Mouse (Mus musculus) ES-E14 (cell line): ENCODE measurements around the gene Ren1. TPM values are rescaled to one million over a fixed set of nuclear protein-coding genes. Genes with fewer than 3 reads are reported as not detected.

ENCODE experiments used
- DNase-seq: peaks from one replicate; pipeline ENCODE4 v3.0.0-alpha.2; 2013; ENCODE audit warnings: low read depth, low spot score
- H3K27ac ChIP-seq: 2 replicates; pipeline ENCODE4 v1.5.1; 2012; ENCODE audit warnings: low read depth, mild to moderate bottlenecking, low read length, moderate library complexity, mixed read lengths; ENCODE audit not compliant: poor library complexity, insufficient read depth, severe bottlenecking
- H3K36me3 ChIP-seq: 2 replicates; pipeline ENCODE4 v1.6.1; 2012; ENCODE audit warnings: mild to moderate bottlenecking, low read length, moderate library complexity, mixed read lengths; ENCODE audit not compliant: control insufficient read depth, poor library complexity, insufficient read depth, severe bottlenecking
- H3K4me1 ChIP-seq, 2 experiments: fragments of 150-350 bp in 1 of 2; sonication (generic) in 1 of 2; 2 replicates each; pipeline ENCODE4 v1.6.1; 2012; ENCODE audit warnings: low read length in 2 of 2, mild to moderate bottlenecking in 1 of 2, mixed read lengths in 1 of 2; ENCODE audit not compliant: control insufficient read depth in 2 of 2, insufficient read depth in 2 of 2, poor library complexity in 1 of 2
- H3K4me3 ChIP-seq, 2 experiments: fragments of 150-350 bp in 1 of 2; sonication (generic) in 1 of 2; 2 replicates each; pipeline ENCODE4 v1.5.1; 2012; ENCODE audit warnings: low read length in 2 of 2, low read depth in 1 of 2, mild to moderate bottlenecking in 1 of 2, mixed read lengths in 1 of 2; ENCODE audit not compliant: insufficient read depth in 1 of 2, poor library complexity in 1 of 2, severe bottlenecking in 1 of 2
- H3K9ac ChIP-seq: 2 replicates; pipeline ENCODE4 v1.6.1; 2012; ENCODE audit warnings: low read depth, mild to moderate bottlenecking, low read length, mixed read lengths; ENCODE audit not compliant: poor library complexity, insufficient read depth, severe bottlenecking
- H3K9me3 ChIP-seq: fragments of 150-350 bp; sonication (generic); 2 replicates; pipeline ENCODE4 v1.6.1; 2012; ENCODE audit warnings: low read depth, mild to moderate bottlenecking, low read length; ENCODE audit not compliant: control insufficient read depth, insufficient read depth
- CHD2 ChIP-seq: IDR thresholded peaks from 2 replicates; pipeline ENCODE4 v1.6.1; 2014; ENCODE audit warnings: mild to moderate bottlenecking, low read depth, low read length, inconsistent platforms
- HCFC1 ChIP-seq: IDR thresholded peaks from 2 replicates; pipeline ENCODE4 v1.6.1; 2012; ENCODE audit warnings: low read length, inconsistent platforms, borderline replicate concordance; ENCODE audit not compliant: insufficient read depth
- MAFK ChIP-seq: IDR thresholded peaks from 2 replicates; pipeline ENCODE4 v1.6.1; 2014; ENCODE audit warnings: mild to moderate bottlenecking, low read depth, low read length, inconsistent platforms; ENCODE audit not compliant: insufficient read depth
- ZC3H11A ChIP-seq: IDR thresholded peaks from 2 replicates; pipeline ENCODE4 v1.6.1; 2012; ENCODE audit warnings: low read depth, mild to moderate bottlenecking, inconsistent platforms, low read length, borderline replicate concordance
- ZNF384 ChIP-seq: IDR thresholded peaks from 2 replicates; pipeline ENCODE4 v1.6.1; 2012; ENCODE audit warnings: low read depth, low read length, inconsistent platforms
- in situ Hi-C, 2 experiments: fragments of 600-800 bp; cut with MboI; formaldehyde crosslinking; loops; one replicate each; pipeline ENCODE4 v1.15.1; 2025; ENCODE audit warnings: low sequenced_read_pairs in 2 of 2, inconsistent platforms in 1 of 2; ENCODE audit not compliant: unreplicated experiment in 2 of 2
- total RNA-seq: library from RNA; depleted of rRNA; stranded (reverse); fragments of 300-350 nt; gene quantifications from 2 replicates; pipeline ENCODE4 v1.2.3, GENCODE M21; 2012

Ren1 gene
- total RNA-seq, 1 experiment = 0.67 TPM

- no peak overlapping the region for H3K27ac ChIP-seq
These were observed 33.2 kb upstream of the Ren1 start for GRCm38 (mm10) chr1:133317149-133317548.

GRCm38 (mm10) chr1:133321267-133321925, 28.9 kb upstream of the Ren1 start, which contains the start of gene Kiss1:
Gene Kiss1, plus strand, starts transcription at chr1:133321875.
- H3K36me3 ChIP-seq = no peaks in the 10 kb centered on the region
- H3K4me3 ChIP-seq = no peak within 1 kb of the TSS
- DNase-seq = no peak
- TF ChIP-seq HCFC1 (no peak), ZC3H11A (no peak), ZNF384 (no peak), CHD2 (no peak), MAFK (no peak)
- no peak within 1 kb of the TSS for H3K9ac ChIP-seq
- no peak within 1 kb of the TSS for H3K27ac ChIP-seq
- in situ Hi-C loops = no loop called here
- peaks cover 2 to 5% of the 10 kb centered on the region in 2 experiments; a peak in 2 of 4 replicates for H3K4me1 ChIP-seq
- H3K9me3 ChIP-seq = no peaks in the 10 kb centered on the region

More at GRCm38 (mm10) chr1:133317149-133317548, 33.2 kb upstream of the Ren1 start:
- no peaks in the 10 kb centered on the region for H3K36me3 ChIP-seq
- in situ Hi-C loops = loop anchor here in 1 of 2 experiments (5.0 kb wide), 1 partner anchor 35 kb away; the partner anchor contains the start of gene Ren1
- DNase-seq = no peak
- H3K4me1 ChIP-seq = peaks cover 0 to 4% of the 10 kb centered on the region in 2 experiments; a peak in 1 of 4 replicates
- no peaks in the 10 kb centered on the region for H3K9me3 ChIP-seq
- H3K9ac ChIP-seq = no peak overlapping the region
- no peak overlapping the region for H3K4me3 ChIP-seq
- TF ChIP-seq ZNF384 (no peak), ZC3H11A (no peak), HCFC1 (no peak), CHD2 (no peak), MAFK (no peak)

GRCm38 (mm10) chr1:133323333-133323732, 27.0 kb upstream of the Ren1 start:
- DNase-seq = no peak
- Histone ChIP-seq H3K27ac (no peak overlapping the region), H3K9me3 (no peaks in the 10 kb centered on the region), H3K36me3 (no peaks in the 10 kb centered on the region), H3K4me1 (peaks cover 2 to 5% of the 10 kb centered on the region in 2 experiments; a peak in 2 of 4 replicates), H3K4me3 (no peak overlapping the region), H3K9ac (no peak overlapping the region)
- TF ChIP-seq ZC3H11A = no peak
- no peak for TF ChIP-seq MAFK
- no peak for TF ChIP-seq CHD2
- TF ChIP-seq HCFC1 = no peak
- no peak for TF ChIP-seq ZNF384
- in situ Hi-C loops = no loop called here

GRCm38 (mm10) chr1:133325951-133326350, 24.4 kb upstream of the Ren1 start:
- H3K9me3 ChIP-seq = no peaks in the 10 kb centered on the region
- no peak overlapping the region for H3K9ac ChIP-seq
- no peak overlapping the region for H3K27ac ChIP-seq
- no peak overlapping the region for H3K4me3 ChIP-seq
- no peak for TF ChIP-seq MAFK
- TF ChIP-seq ZC3H11A = no peak
- no peak for TF ChIP-seq HCFC1
- no peak for TF ChIP-seq CHD2
- TF ChIP-seq ZNF384 = no peak
- no peaks in the 10 kb centered on the region for H3K36me3 ChIP-seq
- peaks cover 2 to 5% of the 10 kb centered on the region in 2 experiments; a peak in 2 of 4 replicates for H3K4me1 ChIP-seq
- no peak for DNase-seq
- in situ Hi-C loops = no loop called here
